Mouse (Mus musculus): ENCODE measurements around the gene Upk3b. TPM values are rescaled to one million over a fixed set of nuclear protein-coding genes. Genes with fewer than 3 reads are reported as not detected.
"Not testable (repeated sequence)": the region's sequence is repeated elsewhere in the genome, so short reads cannot be mapped to it uniquely, and the experiment has no call there.

Upk3b gene
- polyA plus RNA-seq, 1 experiment: not detected

DNA sequence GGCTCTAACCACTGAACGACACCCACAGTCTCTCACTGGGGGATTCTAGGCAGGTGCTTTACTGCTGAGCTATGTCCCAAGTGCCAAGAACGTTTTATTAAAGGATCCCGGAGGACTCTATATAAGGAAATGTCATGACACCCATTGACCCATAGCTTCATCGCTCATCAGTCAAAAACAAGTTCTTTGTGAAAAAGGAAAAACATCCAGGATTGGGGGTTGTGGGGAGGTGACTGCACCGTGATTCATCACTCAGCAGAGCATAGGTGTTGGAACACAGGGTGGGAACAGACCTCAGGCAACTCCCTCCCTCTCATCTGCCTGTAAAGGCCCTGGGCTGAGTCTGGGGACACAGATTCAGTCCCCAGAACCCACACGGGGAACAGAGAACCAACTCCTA, 11.6 kb downstream of the Upk3b start:
- Histone ChIP-seq H3K27ac (replicated peaks; ENCODE audit: low read depth, low read length) (no peak overlapping the region), H3K4me3 (ENCODE audit: insufficient read depth, low read depth, low read length) (no peak overlapping the region), H3K4me1 (ENCODE audit: control insufficient read depth, insufficient read depth, insufficient read length, low read length) (peaks cover 10% of the 10 kb centered on the region)

GRCm38 (mm10) chr5:136051231-136052085, 13.2 kb downstream of the Upk3b start:
- Histone ChIP-seq H3K4me3 (ENCODE audit: insufficient read depth, low read depth, low read length) (no peak overlapping the region), H3K4me1 (ENCODE audit: control insufficient read depth, insufficient read depth, insufficient read length, low read length) (peaks cover 10% of the 10 kb centered on the region), H3K27ac (replicated peaks; ENCODE audit: low read depth, low read length) (peak overlapping the region; percentile 42; the same call in 1 of the 2 replicates)

- Histone ChIP-seq H3K27ac (replicated peaks; ENCODE audit: low read depth, low read length) (no peak overlapping the region), H3K4me3 (ENCODE audit: insufficient read depth, low read depth, low read length) (no peak overlapping the region), H3K4me1 (ENCODE audit: control insufficient read depth, insufficient read depth, insufficient read length, low read length) (peaks cover 10% of the 10 kb centered on the region)
Observed at GRCm38 (mm10) chr5:136052861-136053655, 14.8 kb downstream of the Upk3b start.

- Histone ChIP-seq H3K4me1 (ENCODE audit: control insufficient read depth, insufficient read depth, insufficient read length, low read length) (peaks cover 10% of the 10 kb centered on the region), H3K4me3 (ENCODE audit: insufficient read depth, low read depth, low read length) (no peak within 1 kb of the TSS), H3K27ac (replicated peaks; ENCODE audit: low read depth, low read length) (no peak within 1 kb of the TSS)
Observed at GRCm38 (mm10) chr5:136054301-136055077, 16.2 kb downstream of the Upk3b start, which contains the start of gene Upk3bl. TSS of gene Upk3bl (plus strand) at chr5:136054492.

DNA sequence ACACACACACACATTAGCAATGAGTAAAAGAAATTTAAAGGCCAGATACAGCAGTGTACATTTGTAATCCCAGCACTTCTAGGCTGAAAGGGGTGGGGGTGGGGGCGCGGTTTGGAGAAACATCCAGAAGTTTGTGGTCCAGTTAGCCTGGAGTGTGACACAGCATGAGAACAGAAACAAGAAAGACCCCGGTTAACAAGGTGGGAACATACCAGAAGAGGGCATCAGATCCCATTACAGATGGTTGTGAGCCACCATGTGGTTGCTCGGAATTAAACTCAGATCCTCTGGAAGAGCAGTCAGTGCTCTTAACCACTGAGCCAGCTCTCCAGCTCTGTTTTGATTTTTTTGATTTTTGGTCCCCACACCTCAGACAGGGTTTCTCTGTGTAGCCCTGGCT, 17.8 kb downstream of the Upk3b start:
- no peak overlapping the region for H3K27ac ChIP-seq (replicated peaks; ENCODE audit: low read depth, low read length)
- H3K4me3 ChIP-seq (ENCODE audit: insufficient read depth, low read depth, low read length): no peak overlapping the region
- H3K4me1 ChIP-seq (ENCODE audit: control insufficient read depth, insufficient read depth, insufficient read length, low read length): peaks cover 10% of the 10 kb centered on the region

- no peak overlapping the region for H3K27ac ChIP-seq (replicated peaks; ENCODE audit: low read depth, low read length)
- H3K4me3 ChIP-seq (ENCODE audit: insufficient read depth, low read depth, low read length): no peak overlapping the region
- H3K4me1 ChIP-seq (ENCODE audit: control insufficient read depth, insufficient read depth, insufficient read length, low read length): peaks cover 2% of the 10 kb centered on the region
Observed at GRCm38 (mm10) chr5:136057085-136057484, 18.8 kb downstream of the Upk3b start.

GRCm38 (mm10) chr5:136061567-136061966, 23.3 kb downstream of the Upk3b start:
- Histone ChIP-seq H3K4me1 (ENCODE audit: control insufficient read depth, insufficient read depth, insufficient read length, low read length) (no peaks in the 10 kb centered on the region), H3K4me3 (ENCODE audit: insufficient read depth, low read depth, low read length) (no peak overlapping the region), H3K27ac (replicated peaks; ENCODE audit: low read depth, low read length) (no peak overlapping the region)

DNA sequence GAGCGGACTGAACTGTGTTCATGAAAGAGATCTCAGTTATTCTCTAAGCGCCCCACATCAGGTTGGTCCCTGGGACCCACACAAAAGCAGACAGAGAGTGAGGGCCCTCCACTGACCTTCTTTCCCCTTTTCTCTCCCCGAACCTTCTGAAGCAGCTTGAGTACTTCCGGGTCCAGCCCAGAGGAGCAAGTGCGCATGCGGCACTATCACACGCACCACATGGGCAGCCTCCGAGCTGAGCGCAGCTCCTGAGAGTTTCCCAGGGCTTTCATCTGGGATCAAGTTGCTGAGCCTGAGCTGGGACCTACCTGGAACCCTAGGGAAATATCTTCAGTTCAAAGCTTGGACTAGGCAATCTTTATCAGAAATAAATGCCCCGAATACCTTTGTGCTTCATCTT, 25.6 kb downstream of the Upk3b start:
- Histone ChIP-seq H3K4me1 (ENCODE audit: control insufficient read depth, insufficient read depth, insufficient read length, low read length) (no peaks in the 10 kb centered on the region), H3K27ac (replicated peaks; ENCODE audit: low read depth, low read length) (no peak overlapping the region)

GRCm38 (mm10) chr5:136066404-136067148, 28.3 kb downstream of the Upk3b start:
- H3K4me3 ChIP-seq (ENCODE audit: insufficient read depth, low read depth, low read length); H3K27ac ChIP-seq (replicated peaks; ENCODE audit: low read depth, low read length); H3K4me1 ChIP-seq (ENCODE audit: control insufficient read depth, insufficient read depth, insufficient read length, low read length): not testable (repeated sequence)

More for the DNA sequence above, 25.6 kb downstream of the Upk3b start:
- H3K4me3 ChIP-seq (ENCODE audit: insufficient read depth, low read depth, low read length): no peak overlapping the region

DNA sequence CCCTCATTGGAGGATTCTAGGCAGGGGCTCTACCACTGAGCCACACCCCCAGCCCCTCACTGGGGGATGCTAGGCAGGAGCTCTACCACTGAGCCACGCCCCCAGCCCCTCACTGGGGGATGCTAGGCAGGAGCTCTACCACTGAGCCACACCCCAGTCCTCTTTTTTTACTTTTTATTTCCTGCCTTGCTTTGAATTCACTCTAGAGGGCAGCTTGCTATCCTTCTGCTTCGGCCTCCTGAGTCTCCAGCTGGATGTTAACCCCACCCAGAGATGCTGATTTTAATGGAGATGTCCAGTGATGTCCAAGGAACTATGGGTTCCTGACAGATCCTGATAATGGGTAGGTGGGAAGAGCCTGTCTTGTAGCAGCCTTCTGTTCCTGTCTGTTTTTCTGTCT, 31.1 kb downstream of the Upk3b start:
- Histone ChIP-seq H3K4me1 (ENCODE audit: control insufficient read depth, insufficient read depth, insufficient read length, low read length) (0 out of 2 replicates have a peak, but pooled peaks cover 3% of the 10 kb centered on the region), H3K4me3 (ENCODE audit: insufficient read depth, low read depth, low read length) (no peak overlapping the region), H3K27ac (replicated peaks; ENCODE audit: low read depth, low read length) (0 out of 2 replicates have a peak overlapping the region, but pooled peaks have one; percentile 55)

- peaks cover 19% of the 10 kb centered on the region for H3K4me1 ChIP-seq (ENCODE audit: control insufficient read depth, insufficient read depth, insufficient read length, low read length)
- no peak overlapping the region for H3K27ac ChIP-seq (replicated peaks; ENCODE audit: low read depth, low read length)
- no peak overlapping the region for H3K4me3 ChIP-seq (ENCODE audit: insufficient read depth, low read depth, low read length)
Observed at GRCm38 (mm10) chr5:136073051-136073450, 34.8 kb downstream of the Upk3b start.

- H3K4me3 ChIP-seq (ENCODE audit: insufficient read depth, low read depth, low read length): no peak overlapping the region
- H3K4me1 ChIP-seq (ENCODE audit: control insufficient read depth, insufficient read depth, insufficient read length, low read length): peaks cover 19% of the 10 kb centered on the region
- H3K27ac ChIP-seq (replicated peaks; ENCODE audit: low read depth, low read length): no peak overlapping the region
Observed at GRCm38 (mm10) chr5:136073526-136073925, 35.2 kb downstream of the Upk3b start.

DNA sequence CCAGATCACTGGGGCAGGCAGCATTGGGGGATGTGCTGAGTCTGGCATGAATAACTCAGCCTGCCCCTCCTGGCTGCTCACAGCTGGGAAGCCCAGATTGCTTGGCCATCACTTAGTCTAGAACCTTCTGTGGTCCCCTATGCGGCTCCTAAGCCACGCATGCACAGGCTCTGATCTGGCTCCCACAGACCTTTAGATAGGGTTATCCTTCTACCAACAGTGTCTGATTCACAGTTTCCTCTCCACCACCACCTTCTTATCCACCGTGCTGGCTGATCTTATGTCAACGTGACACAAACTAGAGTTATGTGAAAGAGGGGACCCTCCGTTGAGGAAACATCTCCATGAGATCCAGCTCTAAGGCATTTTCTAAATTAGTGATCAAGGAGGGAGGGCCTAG, 36.8 kb downstream of the Upk3b start:
- Histone ChIP-seq H3K4me3 (ENCODE audit: insufficient read depth, low read depth, low read length) (no peak overlapping the region), H3K27ac (replicated peaks; ENCODE audit: low read depth, low read length) (no peak overlapping the region), H3K4me1 (ENCODE audit: control insufficient read depth, insufficient read depth, insufficient read length, low read length) (peaks cover 19% of the 10 kb centered on the region)

DNA sequence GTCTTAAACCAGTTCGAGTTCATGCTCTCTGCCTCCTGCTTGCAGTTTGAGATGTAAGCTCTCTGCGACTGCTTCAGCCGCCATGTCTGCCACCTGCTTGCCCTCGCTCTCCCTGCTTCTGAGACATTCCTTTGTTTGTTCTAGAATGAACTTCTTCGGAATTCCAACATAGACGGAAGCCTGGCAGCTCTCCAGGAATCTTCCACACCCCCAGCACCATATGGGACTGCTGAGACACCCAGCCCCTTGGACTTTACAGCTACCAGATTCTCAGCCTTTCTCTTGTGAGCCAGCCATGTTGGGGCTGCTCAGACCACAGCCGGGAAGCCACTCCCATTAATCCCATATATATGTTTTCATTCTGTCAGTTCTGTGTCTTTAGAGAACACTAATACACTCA, 38.0 kb downstream of the Upk3b start:
- no peak overlapping the region for H3K4me3 ChIP-seq (ENCODE audit: insufficient read depth, low read depth, low read length)
- peak overlapping the region; percentile 84 for H3K27ac ChIP-seq (replicated peaks; ENCODE audit: low read depth, low read length)
- peaks cover 19% of the 10 kb centered on the region for H3K4me1 ChIP-seq (ENCODE audit: control insufficient read depth, insufficient read depth, insufficient read length, low read length)

Data from brown adipose tissue, adult 24 weeks (tissue).